Mouse (Mus musculus): ENCODE results near the gene Rassf2.

DNA sequence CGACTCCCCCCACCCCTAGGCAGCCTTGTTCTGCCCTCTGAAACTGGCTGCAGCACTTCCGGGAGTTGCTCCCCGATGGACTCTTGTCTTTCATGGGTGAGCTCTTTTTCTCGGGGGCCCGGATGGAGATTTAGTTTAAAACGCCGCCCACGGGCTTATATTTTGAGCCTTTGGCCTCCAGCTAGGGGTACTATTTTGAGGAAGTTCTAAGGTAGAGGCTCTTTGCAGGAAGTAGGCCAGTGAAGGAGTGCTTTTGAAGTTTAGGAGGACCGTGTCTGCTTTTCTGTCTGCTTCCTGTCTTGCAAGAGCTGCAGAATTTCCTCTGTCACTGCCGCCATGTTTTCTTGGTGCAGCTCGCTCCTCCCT is 5.4 kb upstream of the Rassf2 start:
- TF ChIP-seq CTCF (IDR thresholded peaks at IDR 0.05) (no peak), EP300 (IDR thresholded peaks at IDR 0.05) (no peak)
